Mouse (Mus musculus) erythroblast, embryonic 14.5 days (primary cell): ENCODE data around the gene Ifi203.
"Not testable (repeated sequence)": the region's sequence is repeated elsewhere in the genome, so short reads cannot be mapped to it uniquely, and the experiment has no call there.

ENCODE experiments used
- GATA1 ChIP-seq: IDR thresholded peaks from 2 replicates; pipeline ENCODE4 v1.6.1; 2012; ENCODE audit warnings: low read length, inconsistent platforms, mixed read lengths
- TAL1 ChIP-seq: IDR thresholded peaks from 3 replicates; pipeline ENCODE4 v1.6.1; 2012; ENCODE audit warnings: low read length, inconsistent platforms, mixed read lengths

DNA sequence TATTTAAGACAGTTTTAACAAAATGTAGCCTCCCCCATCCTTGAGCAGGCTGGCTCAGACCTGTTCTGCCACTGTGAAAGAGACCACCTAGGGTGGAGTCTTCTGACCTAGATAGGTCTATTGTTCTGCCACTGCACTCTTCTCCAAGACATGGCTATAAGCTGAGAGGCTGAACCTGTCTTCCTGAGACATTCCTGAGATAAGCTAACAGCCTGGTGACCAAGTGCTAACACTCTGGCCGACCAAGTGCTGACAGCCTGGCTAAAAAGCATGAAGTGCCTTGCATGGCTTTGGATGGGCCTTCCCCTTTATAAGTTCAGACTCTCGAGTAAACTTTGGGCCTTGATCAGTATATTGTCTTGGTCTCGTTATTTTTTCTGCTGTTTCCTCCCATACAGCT lies 38.6 kb upstream of the Ifi203 start:
- TF ChIP-seq GATA1, TAL1: not testable (repeated sequence)
